Mouse (Mus musculus) erythroid progenitor cell, adult 5-6 weeks (primary cell): ENCODE data around the gene Cacna1f. TPM values are rescaled to one million over a fixed set of nuclear protein-coding genes. Genes with fewer than 3 reads are reported as not detected.
A peak's percentile ranks its signal among the peaks of the same experiment; 100 is the strongest.

Experiments
- ATAC-seq: replicated peaks from 2 replicates; pipeline ENCODE4 v1.8.0; 2016; ENCODE audit warnings: moderate number of reproducible peaks, mild to moderate bottlenecking, moderate TSS enrichment, inconsistent platforms; ENCODE audit not compliant: poor library complexity, low FRiP score, severe bottlenecking
- total RNA-seq, 2 experiments: library from RNA; stranded (forward) in 1 of 2; stranded (reverse) in 1 of 2; fragments of 150-400 nt in 1 of 2; fragments of 186-747, 209-891 nt in 1 of 2; gene quantifications; 2 replicates each; pipeline versions ENCODE4 v1.2.3 to v1.2.4; 2015 to 2017; ENCODE audit warnings: low replicate concordance in 2 of 2

Cacna1f gene
- total RNA-seq (2015; ENCODE audit: low replicate concordance) (not detected in 2 replicates), total RNA-seq (2017; ENCODE audit: low replicate concordance) (not detected in 2 replicates)

- no peak for ATAC-seq
Observed at GRCm38 (mm10) chrX:7606783-7607182, at the start of gene Cacna1f. TSS of gene Cacna1f (plus strand) at chrX:7607083.

GRCm38 (mm10) chrX:7563076-7563475 is 43.8 kb upstream of the Cacna1f start:
- no peak for ATAC-seq

- ATAC-seq, result no peak
Observed at GRCm38 (mm10) chrX:7566352-7566751, 40.5 kb upstream of the Cacna1f start.

GRCm38 (mm10) chrX:7567491-7567890 is 39.4 kb upstream of the Cacna1f start:
- no peak for ATAC-seq

GRCm38 (mm10) chrX:7570481-7571175 is 36.3 kb upstream of the Cacna1f start:
- no peak for ATAC-seq

- ATAC-seq, result no peak
Observed at GRCm38 (mm10) chrX:7571565-7572136, 35.2 kb upstream of the Cacna1f start.

GRCm38 (mm10) chrX:7572466-7572865 is 34.4 kb upstream of the Cacna1f start:
- no peak for ATAC-seq

GRCm38 (mm10) chrX:7573176-7574086 is 33.5 kb upstream of the Cacna1f start, which contains the start of gene Foxp3:
TSS of gene Foxp3 (plus strand) at chrX:7573644.
- ATAC-seq, result peak; percentile 8; the same call in 1 of the 2 replicates

GRCm38 (mm10) chrX:7574087-7574884 is 32.6 kb upstream of the Cacna1f start, which contains the start of gene Ppp1r3f:
TSS of gene Ppp1r3f (minus strand) at chrX:7574283.
- ATAC-seq, result peak; percentile 98

GRCm38 (mm10) chrX:7574885-7575231 is 32.0 kb upstream of the Cacna1f start:
- no peak for ATAC-seq

GRCm38 (mm10) chrX:7581151-7581550 is 25.7 kb upstream of the Cacna1f start:
- no peak for ATAC-seq

- ATAC-seq, result no peak
Observed at GRCm38 (mm10) chrX:7583881-7584280, 23.0 kb upstream of the Cacna1f start.

GRCm38 (mm10) chrX:7586356-7586755 is 20.5 kb upstream of the Cacna1f start:
- no peak for ATAC-seq

- ATAC-seq, result no peak
Observed at GRCm38 (mm10) chrX:7595371-7595770, 11.5 kb upstream of the Cacna1f start.

GRCm38 (mm10) chrX:7604004-7604403 is 2.9 kb upstream of the Cacna1f start:
- ATAC-seq, result no peak

- ATAC-seq, result peak; percentile 98
Observed at GRCm38 (mm10) chrX:7604879-7605574, 1.9 kb upstream of the Cacna1f start, which contains the start of gene Ccdc22. TSS of gene Ccdc22 (minus strand) at chrX:7605517.

GRCm38 (mm10) chrX:7605575-7605941 is 1.3 kb upstream of the Cacna1f start:
- no peak for ATAC-seq

GRCm38 (mm10) chrX:7610035-7610434 is 3.2 kb downstream of the Cacna1f start:
- no peak for ATAC-seq
